Mouse (Mus musculus) forebrain, embryonic 16.5 days (tissue): ENCODE results near the gene Oxnad1. TPM values are rescaled to one million over a fixed set of nuclear protein-coding genes. Genes with fewer than 3 reads are reported as not detected.
"Not testable (repeated sequence)": the region's sequence is repeated elsewhere in the genome, so short reads cannot be mapped to it uniquely, and the experiment has no call there.

Experiments used
- ATAC-seq: fragments of 200-750 bp; cut with Nextera tagmentation; 2 replicates; pipeline ENCODE4 v1.8.0; 2017; ENCODE audit warnings: mild to moderate bottlenecking, moderate library complexity
- H3K27ac ChIP-seq: fragments of 300-500 bp; sonication (generic); 2 replicates; pipeline ENCODE4 v1.5.1; 2014; ENCODE audit warnings: low read length, control low read depth
- H3K27me3 ChIP-seq: fragments of 300-500 bp; sonication (generic); replicated peaks from 2 replicates; pipeline ENCODE4 v1.6.1; 2014; ENCODE audit warnings: low read length; ENCODE audit not compliant: control insufficient read depth, insufficient read depth
- H3K36me3 ChIP-seq: fragments of 300-500 bp; sonication (generic); 2 replicates; pipeline ENCODE4 v1.6.1; 2014; ENCODE audit not compliant: control insufficient read depth, insufficient read depth
- H3K4me1 ChIP-seq: fragments of 300-500 bp; sonication (generic); replicated peaks from 2 replicates; pipeline ENCODE4 v1.6.1; 2014; ENCODE audit warnings: low read length; ENCODE audit not compliant: control insufficient read depth, insufficient read depth
- H3K4me2 ChIP-seq: fragments of 300-500 bp; sonication (generic); 2 replicates; pipeline ENCODE4 v1.6.1; 2014; ENCODE audit warnings: mild to moderate bottlenecking, low read length, control low read depth
- H3K4me3 ChIP-seq: fragments of 300-500 bp; sonication (generic); replicated peaks from 2 replicates; pipeline ENCODE4 v1.5.1; 2014; ENCODE audit warnings: mild to moderate bottlenecking, low read length, control low read depth
- H3K9ac ChIP-seq: fragments of 300-500 bp; sonication (generic); replicated peaks from 2 replicates; pipeline ENCODE4 v1.6.1; 2014; ENCODE audit warnings: low read depth, low read length, control low read depth
- H3K9me3 ChIP-seq: fragments of 300-500 bp; sonication (generic); 2 replicates; pipeline ENCODE4 v1.6.1; 2016; ENCODE audit warnings: low read length; ENCODE audit not compliant: control insufficient read depth
- WGBS: fragments of 180-500 bp; shearing (Covaris S2); extraction: QIAGEN DNeasy Blood & Tissue Kit; methylation state at CpG from one replicate; pipeline ENCODE4 v1.1.7; 2014; 5-methylcytosine and 5-hydroxymethylcytosine counted together
- polyA plus RNA-seq: library from polyadenylated mRNA; unstranded; fragments of >200 nt; fragmentation: Nextera tagmentation; extraction: Ambion mirVana; gene quantifications from 2 replicates; pipeline ENCODE4 v1.2.1, GENCODE M21; 2015

Oxnad1 gene
- polyA plus RNA-seq, 1 experiment from 2014 or later, result 22.6 TPM

DNA sequence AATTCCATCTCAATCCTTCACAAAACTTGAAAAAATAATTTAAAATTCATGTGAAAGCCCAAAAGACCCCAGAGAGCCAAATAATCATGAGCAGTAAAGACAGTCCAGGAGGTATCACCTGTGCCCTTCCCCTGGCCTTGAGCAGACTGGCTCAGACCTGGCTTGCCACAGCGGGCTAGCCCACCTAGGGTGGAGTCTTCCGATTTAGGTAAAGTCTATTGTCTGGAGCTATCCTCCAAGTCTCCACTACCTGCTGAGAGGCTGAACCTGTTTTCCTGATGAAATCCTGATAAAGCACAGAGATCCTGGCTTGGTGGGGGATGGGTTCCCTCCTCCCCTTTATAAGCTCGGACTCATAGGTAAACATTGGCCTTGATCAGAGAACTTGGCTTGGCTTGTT, 39.1 kb downstream of the Oxnad1 start:
- H3K27ac ChIP-seq, result no peak overlapping the region
- no peak overlapping the region for H3K4me3 ChIP-seq
- H3K36me3 ChIP-seq, result no peaks in the 10 kb centered on the region
- H3K4me2 ChIP-seq, result no peak overlapping the region
- H3K27me3 ChIP-seq, result no peaks in the 10 kb centered on the region
- no peaks in the 10 kb centered on the region for H3K9me3 ChIP-seq
- H3K9ac ChIP-seq, result no peak overlapping the region
- H3K4me1 ChIP-seq, result no peaks in the 10 kb centered on the region
- no peak for ATAC-seq
- 58% methylated on average over 3 of the region's 3 CpGs for WGBS

DNA sequence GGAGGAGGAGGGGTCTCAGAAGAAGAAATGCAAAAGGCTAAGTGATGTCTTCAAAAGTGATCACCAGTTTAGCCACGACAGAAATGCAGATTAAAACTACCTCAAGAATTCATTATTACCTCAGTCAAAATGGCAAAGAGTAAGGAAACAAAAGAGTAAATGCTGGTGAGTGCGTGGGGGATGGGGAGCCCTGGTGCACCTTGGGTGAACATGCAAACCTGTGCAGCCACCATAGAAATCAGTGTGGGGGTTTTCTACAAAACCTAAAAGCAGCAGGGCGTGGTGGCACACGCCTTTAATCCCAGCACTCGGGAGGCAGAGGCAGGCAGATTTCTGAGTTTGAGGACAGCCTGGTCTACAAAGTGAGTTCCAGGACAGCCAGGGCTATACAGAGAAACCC, 40.1 kb downstream of the Oxnad1 start:
- not testable (repeated sequence) for H3K27me3 ChIP-seq, ATAC-seq, H3K4me1 ChIP-seq, H3K9ac ChIP-seq, H3K36me3 ChIP-seq, H3K9me3 ChIP-seq, H3K4me2 ChIP-seq, H3K27ac ChIP-seq, H3K4me3 ChIP-seq
- WGBS, result 87% methylated on average over 5 of the region's 5 CpGs

DNA sequence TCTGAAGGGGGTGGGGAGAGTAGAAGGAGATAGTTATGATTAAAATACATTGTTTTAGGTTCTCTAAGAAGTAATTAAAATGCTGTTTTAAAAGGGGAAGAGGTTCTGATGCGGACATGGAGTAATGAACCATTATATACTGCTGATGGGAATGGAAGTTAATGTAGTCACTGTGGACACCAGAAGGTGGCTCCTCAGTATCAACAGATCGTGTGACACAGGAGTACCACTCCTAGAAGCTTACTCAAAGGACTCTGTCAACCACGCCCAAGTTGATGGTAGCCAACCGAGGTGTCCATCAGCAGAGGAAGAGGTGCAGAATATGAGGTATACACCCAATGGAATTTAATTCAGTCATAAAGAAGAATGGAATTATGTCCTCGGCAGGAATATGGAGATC, 43.2 kb downstream of the Oxnad1 start:
- Histone ChIP-seq H3K9me3 (no peaks in the 10 kb centered on the region), H3K27me3 (no peaks in the 10 kb centered on the region), H3K4me1 (no peaks in the 10 kb centered on the region), H3K9ac (no peak overlapping the region), H3K4me2 (no peak overlapping the region), H3K27ac (no peak overlapping the region), H3K36me3 (no peaks in the 10 kb centered on the region), H3K4me3 (no peak overlapping the region)
- 83% methylated on average over 5 of the region's 5 CpGs for WGBS
- no peak for ATAC-seq

DNA sequence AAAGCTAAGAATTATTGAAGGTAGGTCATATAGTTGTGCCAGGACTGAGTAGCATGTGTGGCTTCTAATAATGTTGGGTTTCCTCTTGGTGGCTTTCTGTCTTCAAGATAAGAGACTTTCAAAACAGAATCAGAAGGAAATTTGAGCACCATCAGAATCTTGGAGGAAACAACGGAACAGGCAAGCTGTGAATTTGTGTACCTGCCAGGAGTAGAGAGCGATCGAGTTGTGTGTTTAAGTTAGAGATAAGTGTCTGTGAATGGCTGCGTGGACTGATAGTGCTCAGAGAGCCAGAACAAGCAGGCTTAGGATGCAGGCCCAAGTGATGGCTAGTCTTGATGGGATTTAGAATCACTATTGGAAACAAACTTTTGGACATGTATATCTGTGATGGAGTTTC, 46.7 kb downstream of the Oxnad1 start:
- ATAC-seq, result no peak
- Histone ChIP-seq H3K4me1 (no peaks in the 10 kb centered on the region), H3K4me2 (no peak overlapping the region), H3K9me3 (no peaks in the 10 kb centered on the region), H3K27ac (no peak overlapping the region), H3K4me3 (no peak overlapping the region), H3K36me3 (no peaks in the 10 kb centered on the region), H3K9ac (no peak overlapping the region), H3K27me3 (no peaks in the 10 kb centered on the region)
- WGBS, result 89% methylated on average over 4 of the region's 4 CpGs

DNA sequence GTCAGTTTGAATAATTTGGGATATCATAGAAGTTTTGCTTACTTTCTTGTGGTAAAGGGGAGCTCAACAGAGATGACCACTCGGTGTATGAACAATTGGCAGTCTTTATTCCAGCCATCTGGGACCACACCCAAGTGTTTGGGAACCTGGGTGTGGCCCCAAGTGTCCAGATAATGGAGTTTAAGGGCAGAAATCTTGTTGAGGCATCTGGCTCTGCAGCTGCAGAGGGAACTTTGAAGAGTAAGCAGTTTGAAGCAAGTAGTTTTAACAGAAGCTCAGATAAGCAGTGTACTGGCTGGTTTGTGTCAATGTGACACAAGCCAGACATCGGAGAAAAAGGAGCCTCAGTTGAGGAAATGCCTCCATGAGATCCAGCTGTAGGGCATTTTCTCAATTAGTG, 49.1 kb downstream of the Oxnad1 start:
- Histone ChIP-seq H3K36me3 (no peaks in the 10 kb centered on the region), H3K4me2 (no peak overlapping the region), H3K9me3 (no peaks in the 10 kb centered on the region), H3K27ac (no peak overlapping the region), H3K4me3 (no peak overlapping the region), H3K4me1 (no peaks in the 10 kb centered on the region), H3K27me3 (no peaks in the 10 kb centered on the region), H3K9ac (no peak overlapping the region)
- 85% methylated on average over 2 of the region's 2 CpGs for WGBS
- no peak for ATAC-seq

DNA sequence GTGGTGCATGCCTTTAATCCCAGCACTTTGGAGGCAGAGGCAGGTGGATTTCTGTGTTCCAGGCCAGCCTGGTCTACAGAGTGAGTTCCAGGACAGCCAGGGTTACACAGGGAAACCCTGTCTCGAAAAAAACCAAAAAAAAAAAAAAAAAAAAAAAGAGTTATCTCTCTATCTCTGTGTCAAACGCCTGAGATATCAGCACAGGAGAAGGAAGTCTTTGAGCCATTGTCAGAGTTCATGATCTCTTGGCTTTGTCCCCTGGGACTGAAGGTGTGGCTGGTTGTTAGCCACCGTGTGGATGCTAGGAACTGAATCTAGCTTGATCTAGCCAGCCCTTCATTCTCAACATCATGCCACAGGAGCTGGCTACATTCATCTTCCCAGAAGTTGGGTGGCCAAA, 51.3 kb downstream of the Oxnad1 start:
- ATAC-seq, H3K4me2 ChIP-seq, H3K36me3 ChIP-seq, H3K4me1 ChIP-seq, H3K4me3 ChIP-seq, H3K27ac ChIP-seq, H3K27me3 ChIP-seq, H3K9me3 ChIP-seq, H3K9ac ChIP-seq: not testable (repeated sequence)
- 74% methylated on average over 3 of the region's 3 CpGs for WGBS

DNA sequence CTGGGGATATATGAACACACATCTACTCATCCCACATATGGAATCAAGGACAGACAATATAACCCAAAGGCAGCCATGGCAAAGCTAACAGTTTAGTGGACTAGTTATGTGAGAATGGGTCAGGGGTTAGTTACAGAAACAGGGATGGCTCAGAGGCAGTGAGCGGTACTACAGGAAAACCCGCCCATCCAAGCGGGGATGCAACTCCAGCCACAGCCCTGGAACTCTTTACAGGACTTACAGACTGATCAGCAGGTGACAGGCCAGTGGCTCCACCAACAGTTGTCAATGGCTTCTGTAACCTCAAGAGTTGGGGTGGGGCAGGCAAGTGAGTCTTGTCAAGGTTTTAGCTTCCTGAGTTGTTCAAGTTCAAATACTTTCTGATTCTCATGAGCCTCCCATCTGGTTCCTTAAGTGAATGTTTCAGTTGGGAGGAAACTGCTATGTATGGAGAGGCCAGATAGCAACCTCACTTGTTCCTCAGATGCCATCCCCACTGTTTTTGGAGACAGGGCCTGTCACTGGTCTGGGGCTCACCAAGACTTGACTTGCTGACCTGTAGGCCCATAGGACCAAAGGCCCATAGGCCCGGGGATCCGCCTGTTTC, 55.3 kb downstream of the Oxnad1 start:
- Histone ChIP-seq H3K9me3 (no peaks in the 10 kb centered on the region), H3K9ac (no peak overlapping the region), H3K4me1 (no peaks in the 10 kb centered on the region), H3K27me3 (no peaks in the 10 kb centered on the region), H3K36me3 (no peaks in the 10 kb centered on the region), H3K4me3 (no peak overlapping the region), H3K27ac (no peak overlapping the region), H3K4me2 (no peak overlapping the region)
- ATAC-seq, result no peak
- WGBS, result 80% methylated on average over 5 of the region's 5 CpGs

DNA sequence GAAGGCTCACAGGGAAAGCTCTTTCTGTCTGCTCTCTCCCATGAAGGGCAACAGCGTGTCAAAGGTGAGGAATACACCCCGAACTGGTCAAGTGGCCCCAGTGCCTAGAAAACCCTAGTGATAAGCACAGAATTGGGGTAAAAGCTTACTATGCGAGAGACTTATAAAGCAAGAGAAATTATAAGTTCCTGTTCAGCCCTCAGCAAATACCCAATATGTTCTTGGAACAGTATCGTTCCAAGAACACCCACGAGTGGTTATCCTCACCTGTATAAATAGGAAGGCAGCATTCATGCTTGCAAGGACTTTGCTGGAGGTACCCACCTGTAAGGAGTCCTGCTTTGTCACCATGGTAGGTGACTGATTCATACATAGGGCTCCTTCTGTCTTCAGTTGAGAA, 56.5 kb downstream of the Oxnad1 start, which contains the start of gene Msmb:
Gene Msmb, plus strand, starts transcription at position 301 of the 400 bp plus-strand sequence.
- no peak for ATAC-seq
- H3K27me3 ChIP-seq, result no peaks in the 10 kb centered on the region
- H3K9ac ChIP-seq, result no peak within 1 kb of the TSS
- H3K36me3 ChIP-seq, result no peaks in the 10 kb centered on the region
- no peak within 1 kb of the TSS for H3K27ac ChIP-seq
- H3K4me2 ChIP-seq, result no peak within 1 kb of the TSS
- H3K9me3 ChIP-seq, result peaks cover 1% of the 10 kb centered on the region; the same call in 1 of the 2 replicates
- WGBS, result 90% methylated on average over 5 of the region's 5 CpGs
- no peaks in the 10 kb centered on the region for H3K4me1 ChIP-seq
- H3K4me3 ChIP-seq, result no peak within 1 kb of the TSS

DNA sequence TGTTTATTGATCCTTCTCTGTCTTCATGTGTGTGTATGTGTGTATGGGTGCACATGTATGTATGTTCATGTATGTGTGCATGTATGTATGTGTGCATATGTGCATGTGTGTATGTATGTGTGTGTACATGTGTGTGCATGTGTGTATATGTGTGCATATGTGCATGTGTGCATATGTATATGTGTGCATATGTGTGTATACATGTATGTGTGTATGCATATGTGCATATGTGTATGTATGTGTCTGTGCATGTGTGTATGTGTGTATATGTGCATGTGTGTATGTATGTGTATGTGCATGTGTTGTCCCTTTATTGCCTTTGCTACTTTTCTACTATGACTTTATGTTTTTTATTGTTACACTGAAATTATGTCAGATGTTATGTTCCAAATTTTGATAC, 59.6 kb downstream of the Oxnad1 start:
- Histone ChIP-seq H3K27ac (no peak overlapping the region), H3K9ac (no peak overlapping the region), H3K9me3 (peaks cover 9% of the 10 kb centered on the region; the same call in 1 of the 2 replicates), H3K4me3 (no peak overlapping the region), H3K4me2 (no peak overlapping the region), H3K27me3 (no peaks in the 10 kb centered on the region), H3K36me3 (no peaks in the 10 kb centered on the region), H3K4me1 (no peaks in the 10 kb centered on the region)
- ATAC-seq, result no peak

DNA sequence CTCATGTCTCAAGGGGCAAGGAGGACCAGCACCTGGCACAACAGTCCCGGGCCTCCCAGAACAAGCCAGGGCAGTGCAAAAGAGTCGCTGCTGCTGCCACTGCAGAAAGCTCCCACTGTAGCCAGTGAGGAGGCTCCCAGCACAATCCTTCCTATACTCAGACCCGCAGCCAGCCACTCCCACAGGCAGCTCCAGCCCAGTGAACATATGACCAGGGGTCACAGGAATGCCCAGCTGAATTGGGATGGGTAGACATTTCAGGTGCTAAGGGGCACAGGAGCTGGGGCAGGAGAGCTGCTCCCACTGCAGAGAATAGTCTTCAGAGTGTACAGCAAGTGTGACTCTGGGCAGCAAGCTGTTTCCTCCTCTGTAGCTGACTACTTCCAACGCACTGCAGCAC, 60.2 kb downstream of the Oxnad1 start:
- no peak for ATAC-seq
- no peak overlapping the region for H3K4me2 ChIP-seq
- H3K36me3 ChIP-seq, result no peaks in the 10 kb centered on the region
- H3K9me3 ChIP-seq, result peaks cover 9% of the 10 kb centered on the region; the same call in 1 of the 2 replicates
- no peaks in the 10 kb centered on the region for H3K27me3 ChIP-seq
- no peaks in the 10 kb centered on the region for H3K4me1 ChIP-seq
- no peak overlapping the region for H3K4me3 ChIP-seq
- H3K9ac ChIP-seq, result no peak overlapping the region
- 76% methylated on average over 4 of the region's 4 CpGs for WGBS
- no peak overlapping the region for H3K27ac ChIP-seq
